Mouse (Mus musculus) forebrain, embryonic 13.5 days (tissue): ENCODE measurements around the gene Mrpl43. TPM values are rescaled to one million over a fixed set of nuclear protein-coding genes. Genes with fewer than 3 reads are reported as not detected.
A peak's percentile ranks its signal among the peaks of the same experiment; 100 is the strongest.

ENCODE experiments used
- ATAC-seq: fragments of 200-750 bp; cut with Nextera tagmentation; 2 replicates; pipeline ENCODE4 v1.8.0; 2017
- H3K27ac ChIP-seq: fragments of 300-500 bp; sonication (generic); 2 replicates; pipeline ENCODE4 v1.5.1; 2015; ENCODE audit warnings: inconsistent platforms, mild to moderate bottlenecking, moderate library complexity
- H3K27me3 ChIP-seq: fragments of 300-500 bp; sonication (generic); 2 replicates; pipeline ENCODE4 v1.6.1; 2015; ENCODE audit warnings: mild to moderate bottlenecking, inconsistent platforms
- H3K36me3 ChIP-seq: fragments of 300-500 bp; sonication (generic); 2 replicates; pipeline ENCODE4 v1.6.1; 2015; ENCODE audit warnings: mild to moderate bottlenecking, inconsistent platforms; ENCODE audit not compliant: poor library complexity, severe bottlenecking
- H3K4me1 ChIP-seq: fragments of 300-500 bp; sonication (generic); 2 replicates; pipeline ENCODE4 v1.6.1; 2015; ENCODE audit warnings: inconsistent platforms
- H3K4me2 ChIP-seq: fragments of 300-500 bp; sonication (generic); 2 replicates; pipeline ENCODE4 v1.6.1; 2015; ENCODE audit warnings: inconsistent platforms, mild to moderate bottlenecking, moderate library complexity
- H3K4me3 ChIP-seq: fragments of 300-500 bp; sonication (generic); 2 replicates; pipeline ENCODE4 v1.5.1; 2015; ENCODE audit warnings: mild to moderate bottlenecking, inconsistent platforms
- H3K9ac ChIP-seq: fragments of 300-500 bp; sonication (generic); 2 replicates; pipeline ENCODE4 v1.6.1; 2015; ENCODE audit warnings: mild to moderate bottlenecking, inconsistent platforms
- H3K9me3 ChIP-seq: fragments of 300-500 bp; sonication (generic); replicated peaks from 2 replicates; pipeline ENCODE4 v1.6.1; 2016; ENCODE audit warnings: inconsistent platforms
- WGBS: fragments of 180-500 bp; shearing (Covaris S2); methylation state at CpG from one replicate; pipeline ENCODE4 v1.1.7; 2015; 5-methylcytosine and 5-hydroxymethylcytosine counted together
- polyA plus RNA-seq: library from polyadenylated mRNA; unstranded; fragments of >200 nt; fragmentation: Nextera tagmentation; extraction: Ambion mirVana; gene quantifications from 2 replicates; pipeline ENCODE4 v1.2.1, GENCODE M21; 2015

The Mrpl43 gene
- polyA plus RNA-seq, 1 experiment from 2014 or later = 82.2 TPM

GRCm38 (mm10) chr19:45026958-45027670 is 20.9 kb upstream of the Mrpl43 start:
- Histone ChIP-seq H3K4me2 (no peak overlapping the region), H3K4me3 (no peak overlapping the region), H3K4me1 (peaks cover 3% of the 10 kb centered on the region), H3K9ac (no peak overlapping the region), H3K36me3 (peaks cover 56% of the 10 kb centered on the region), H3K27ac (no peak overlapping the region), H3K9me3 (no peaks in the 10 kb centered on the region), H3K27me3 (no peaks in the 10 kb centered on the region)
- 88% methylated on average over 6 of the region's 6 CpGs for WGBS
- no peak for ATAC-seq

GRCm38 (mm10) chr19:45025937-45026568 is 19.8 kb upstream of the Mrpl43 start:
- no peaks in the 10 kb centered on the region for H3K9me3 ChIP-seq
- H3K9ac ChIP-seq = no peak overlapping the region
- no peak overlapping the region for H3K4me2 ChIP-seq
- no peaks in the 10 kb centered on the region for H3K27me3 ChIP-seq
- ATAC-seq = no peak
- H3K27ac ChIP-seq = no peak overlapping the region
- H3K36me3 ChIP-seq = peaks cover 63% of the 10 kb centered on the region
- WGBS = 93% methylated on average over 37 of the region's 37 CpGs
- peaks cover 9% of the 10 kb centered on the region for H3K4me1 ChIP-seq
- no peak overlapping the region for H3K4me3 ChIP-seq

DNA sequence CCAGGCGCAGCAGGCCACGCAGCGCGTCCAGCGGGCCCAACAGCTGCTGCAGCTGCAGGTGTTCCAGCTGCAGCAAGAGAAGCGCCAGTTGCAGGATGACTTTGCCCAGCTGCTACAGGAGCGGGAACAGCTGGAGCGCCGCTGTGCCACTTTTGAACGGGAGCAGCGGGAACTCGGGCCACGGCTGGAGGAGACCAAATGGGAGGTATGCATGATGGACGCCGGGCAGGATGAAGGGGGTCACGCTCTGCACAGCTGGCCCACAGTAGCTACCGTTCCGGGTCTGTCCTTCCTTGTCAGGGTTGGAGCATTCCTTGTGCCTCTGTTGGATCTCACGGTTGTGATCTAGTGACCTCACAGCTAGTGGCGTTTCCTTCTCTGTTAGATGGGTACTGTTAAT is 18.5 kb upstream of the Mrpl43 start:
- no peak overlapping the region for H3K4me2 ChIP-seq
- H3K4me1 ChIP-seq = peaks cover 19% of the 10 kb centered on the region
- no peak overlapping the region for H3K27ac ChIP-seq
- H3K36me3 ChIP-seq = peaks cover 63% of the 10 kb centered on the region
- H3K4me3 ChIP-seq = no peak overlapping the region
- no peaks in the 10 kb centered on the region for H3K27me3 ChIP-seq
- ATAC-seq = no peak
- 92% methylated on average over 20 of the region's 20 CpGs for WGBS
- no peaks in the 10 kb centered on the region for H3K9me3 ChIP-seq
- no peak overlapping the region for H3K9ac ChIP-seq

DNA sequence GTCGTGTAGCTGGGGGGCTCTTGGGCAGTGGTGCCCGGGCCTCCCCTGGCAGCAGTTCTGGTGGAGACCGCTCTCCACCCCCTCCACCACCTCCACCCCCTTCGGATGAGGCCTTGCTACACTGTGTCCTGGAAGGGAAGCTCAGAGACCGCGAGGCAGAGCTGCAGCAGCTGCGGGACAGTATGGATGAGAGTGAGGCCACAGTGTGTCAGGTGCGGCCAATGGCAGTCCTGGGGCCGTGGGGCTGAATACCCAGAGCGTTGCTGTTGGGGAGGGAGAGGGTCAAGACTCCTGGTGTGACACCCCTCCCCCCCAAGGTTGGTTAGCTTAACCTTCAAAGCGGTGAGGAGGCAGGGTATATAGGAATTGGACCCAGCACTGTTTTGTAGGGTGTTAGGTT is 17.8 kb upstream of the Mrpl43 start:
- Histone ChIP-seq H3K4me3 (no peak overlapping the region), H3K27ac (no peak overlapping the region), H3K36me3 (peaks cover 63% of the 10 kb centered on the region), H3K27me3 (no peaks in the 10 kb centered on the region), H3K9ac (no peak overlapping the region), H3K4me1 (peaks cover 27% of the 10 kb centered on the region), H3K9me3 (no peaks in the 10 kb centered on the region), H3K4me2 (no peak overlapping the region)
- no peak for ATAC-seq
- 91% methylated on average over 11 of the region's 11 CpGs for WGBS

- Histone ChIP-seq H3K9ac (peak overlapping the region; percentile 40; the same call in 1 of the 2 replicates), H3K4me2 (no peak overlapping the region; the same call in 1 of the 2 replicates), H3K36me3 (peaks cover 44% of the 10 kb centered on the region), H3K4me1 (peaks cover 43% of the 10 kb centered on the region), H3K27ac (no peak overlapping the region), H3K27me3 (no peaks in the 10 kb centered on the region), H3K9me3 (no peaks in the 10 kb centered on the region), H3K4me3 (no peak overlapping the region)
- no peak for ATAC-seq
- 92% methylated on average over 15 of the region's 15 CpGs for WGBS
Observed at GRCm38 (mm10) chr19:45021362-45021761, 15.1 kb upstream of the Mrpl43 start.

GRCm38 (mm10) chr19:45020348-45020747 is 14.1 kb upstream of the Mrpl43 start:
- Histone ChIP-seq H3K4me2 (peak overlapping the region; percentile 32; the same call in 1 of the 2 replicates), H3K9ac (peak overlapping the region; percentile 21; the same call in 1 of the 2 replicates), H3K36me3 (peaks cover 33% of the 10 kb centered on the region), H3K4me1 (peaks cover 53% of the 10 kb centered on the region), H3K27me3 (no peaks in the 10 kb centered on the region), H3K27ac (no peak overlapping the region), H3K9me3 (no peaks in the 10 kb centered on the region), H3K4me3 (0 out of 2 replicates have a peak overlapping the region, but pooled peaks have one; percentile 10)
- no peak for ATAC-seq
- 73% methylated on average over 6 of the region's 6 CpGs for WGBS

GRCm38 (mm10) chr19:45018351-45018831 is 12.1 kb upstream of the Mrpl43 start:
- WGBS = 0% methylated on average over 12 of the region's 13 CpGs
- Histone ChIP-seq H3K9me3 (no peaks in the 10 kb centered on the region), H3K4me1 (peaks cover 66% of the 10 kb centered on the region), H3K27me3 (no peaks in the 10 kb centered on the region), H3K4me3 (peak overlapping the region; percentile 72), H3K4me2 (peak overlapping the region; percentile 88), H3K9ac (peak overlapping the region; percentile 91), H3K36me3 (peaks cover 15% of the 10 kb centered on the region), H3K27ac (peak overlapping the region; percentile 97)
- ATAC-seq = no peak

DNA sequence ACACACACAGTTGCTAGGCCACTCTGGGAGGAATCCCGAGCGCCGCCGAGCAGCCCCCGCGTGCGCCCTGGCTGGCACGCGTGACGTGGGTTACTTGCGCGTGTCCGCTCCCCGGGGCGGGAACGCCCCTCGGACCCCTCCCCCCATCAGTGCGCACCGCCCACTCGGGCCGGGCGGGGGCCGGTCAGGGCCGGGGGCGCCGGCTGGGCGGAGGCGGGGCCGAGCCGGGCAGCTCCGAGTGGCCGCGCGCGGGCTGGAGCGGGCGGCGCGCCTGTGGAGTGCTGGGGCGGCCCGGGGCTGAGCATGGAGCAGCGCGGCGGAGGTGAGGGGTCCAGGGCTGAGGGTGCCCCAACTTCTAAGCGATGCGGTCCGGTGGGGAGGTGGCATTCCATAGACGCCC is 11.7 kb upstream of the Mrpl43 start:
- WGBS = under 1% methylated on average over 39 of the region's 48 CpGs
- Histone ChIP-seq H3K27ac (peak overlapping the region; percentile 97), H3K27me3 (no peaks in the 10 kb centered on the region), H3K4me3 (peak overlapping the region; percentile 72), H3K36me3 (peaks cover 13% of the 10 kb centered on the region; the same call in 1 of the 2 replicates), H3K4me2 (peak overlapping the region; percentile 88), H3K4me1 (peaks cover 66% of the 10 kb centered on the region), H3K9me3 (no peaks in the 10 kb centered on the region), H3K9ac (peak overlapping the region; percentile 91)
- ATAC-seq = peak; percentile 77

DNA sequence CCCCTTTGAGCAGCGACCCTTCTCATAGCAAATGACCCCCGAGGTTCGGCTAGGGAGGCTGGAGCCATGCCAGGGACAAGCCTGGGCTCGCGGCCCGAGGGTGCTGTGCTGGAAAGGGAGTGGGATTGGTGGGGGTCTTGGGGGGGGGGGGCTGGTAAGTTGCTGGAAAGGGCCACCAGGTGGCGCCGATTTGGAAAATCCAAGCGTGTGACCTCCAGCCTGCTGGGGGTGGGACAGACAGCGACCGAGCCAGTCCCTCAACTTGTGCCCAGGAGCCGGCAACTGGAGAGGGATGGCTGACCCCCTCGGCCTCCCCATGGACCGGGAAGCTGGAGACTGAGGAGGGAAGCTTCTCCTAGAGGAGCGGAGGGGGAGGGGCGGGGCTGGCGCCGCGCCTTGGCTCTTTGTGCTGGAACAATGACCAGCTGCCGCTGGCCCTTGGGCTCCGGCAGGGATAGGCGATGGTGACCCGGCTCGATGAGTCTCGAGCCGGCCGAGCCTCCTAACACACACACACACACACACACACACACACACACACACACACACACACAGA is 11.1 kb upstream of the Mrpl43 start:
- Histone ChIP-seq H3K4me1 (peaks cover 69% of the 10 kb centered on the region), H3K27me3 (no peaks in the 10 kb centered on the region), H3K36me3 (peaks cover 7% of the 10 kb centered on the region; the same call in 1 of the 2 replicates), H3K9me3 (no peaks in the 10 kb centered on the region), H3K4me2 (peak overlapping the region; percentile 88), H3K27ac (peak overlapping the region; percentile 97), H3K4me3 (peak overlapping the region; percentile 72), H3K9ac (peak overlapping the region; percentile 91)
- peak; percentile 64 for ATAC-seq
- WGBS = 0% methylated on average over 12 of the region's 27 CpGs

GRCm38 (mm10) chr19:45016341-45017215 is 10.3 kb upstream of the Mrpl43 start:
- Histone ChIP-seq H3K27ac (peak overlapping the region; percentile 97), H3K4me1 (peaks cover 69% of the 10 kb centered on the region), H3K27me3 (no peaks in the 10 kb centered on the region), H3K4me2 (peak overlapping the region; percentile 88), H3K36me3 (peaks cover 7% of the 10 kb centered on the region), H3K9me3 (no peaks in the 10 kb centered on the region), H3K4me3 (peak overlapping the region; percentile 72), H3K9ac (peak overlapping the region; percentile 91)
- peak; percentile 26; the same call in 1 of the 2 replicates for ATAC-seq
- 0% methylated on average over 16 of the region's 18 CpGs for WGBS

DNA sequence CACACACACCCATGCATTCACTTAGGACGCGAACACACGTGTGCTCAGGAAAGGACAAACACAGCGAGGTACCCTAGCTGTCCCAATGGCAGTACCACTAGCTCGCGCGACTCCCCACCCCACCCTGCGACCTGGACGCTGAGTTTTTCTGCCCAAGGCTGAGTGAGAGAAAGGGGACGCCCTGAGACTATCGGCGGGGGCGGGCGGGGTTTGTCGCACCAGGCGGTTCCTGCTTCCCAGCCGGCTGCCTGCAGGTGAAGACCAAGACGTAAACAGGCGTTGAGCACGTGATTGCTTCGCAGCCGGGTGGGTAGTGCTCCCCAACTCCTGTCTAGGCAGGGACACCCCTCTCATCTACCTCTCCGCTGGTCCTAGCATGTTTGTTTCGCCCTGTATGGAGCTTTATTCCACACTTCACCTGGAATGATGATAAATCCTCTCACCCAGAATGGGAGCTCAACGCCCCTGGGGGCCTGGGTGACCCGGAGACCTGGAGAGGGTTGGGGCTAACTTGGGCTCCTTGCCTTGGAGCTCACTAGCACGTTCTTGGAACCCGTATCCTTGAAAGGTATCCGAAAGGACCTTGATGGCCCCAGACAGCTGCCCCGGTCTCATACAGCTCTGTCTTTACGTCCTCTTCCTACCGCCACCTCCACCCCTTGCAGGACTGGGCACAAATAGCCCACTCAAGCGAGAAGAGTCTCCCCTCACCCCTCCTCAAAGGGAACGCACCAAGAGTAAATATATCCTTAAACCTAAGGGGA is 9.5 kb upstream of the Mrpl43 start:
- Histone ChIP-seq H3K9me3 (no peaks in the 10 kb centered on the region), H3K27ac (peak overlapping the region; percentile 97), H3K4me2 (peak overlapping the region; percentile 88), H3K9ac (peak overlapping the region; percentile 91), H3K27me3 (no peaks in the 10 kb centered on the region), H3K4me1 (peaks cover 60% of the 10 kb centered on the region), H3K36me3 (peaks cover 12% of the 10 kb centered on the region), H3K4me3 (peak overlapping the region; percentile 72)
- under 1% methylated on average over 34 of the region's 34 CpGs for WGBS
- peak; percentile 28; the same call in 1 of the 2 replicates for ATAC-seq
